Mouse (Mus musculus): ENCODE measurements around the gene Prkn.
A peak's percentile ranks its signal among the peaks of the same experiment; 100 is the strongest.

Prkn gene

GRCm38 (mm10) chr17:11912872-11913365 is 1072.7 kb downstream of the Prkn start:
- DNase-seq (ENCODE audit: low spot score in 2 of 2): peak in 1 of 2 experiments; percentile 40

- DNase-seq (ENCODE audit: low spot score in 2 of 2): no peak
Observed at GRCm38 (mm10) chr17:11913620-11914019, 1073.4 kb downstream of the Prkn start.

GRCm38 (mm10) chr17:11914451-11914850 is 1074.3 kb downstream of the Prkn start:
- no peak for DNase-seq (ENCODE audit: low spot score in 2 of 2)

- peak in 1 of 2 experiments; percentile 42 for DNase-seq (ENCODE audit: low spot score in 2 of 2)
Observed at GRCm38 (mm10) chr17:11918123-11918801, 1078.1 kb downstream of the Prkn start.

- no peak for DNase-seq (ENCODE audit: low spot score in 2 of 2)
Observed at GRCm38 (mm10) chr17:11919581-11919980, 1079.4 kb downstream of the Prkn start.

DNA sequence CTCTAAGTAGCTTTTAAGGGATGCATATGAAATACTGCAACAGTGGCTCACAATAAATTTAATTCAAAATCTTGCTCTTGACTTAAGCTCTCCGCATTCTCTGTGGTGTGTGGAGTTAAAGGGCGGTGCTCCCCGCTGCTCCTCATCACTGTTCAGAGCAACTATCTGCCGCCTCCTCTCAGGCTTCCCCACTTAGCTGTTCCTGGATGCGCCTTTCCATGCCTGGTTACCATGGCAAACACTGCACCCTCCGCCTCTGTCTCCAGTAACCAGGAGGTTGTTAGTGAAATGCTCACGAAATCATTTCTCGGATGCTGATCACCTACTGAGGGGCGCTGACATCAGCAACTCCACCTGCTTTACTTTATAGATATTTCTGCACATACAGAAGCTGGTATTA is 1080.8 kb downstream of the Prkn start:
- DNase-seq (ENCODE audit: low spot score in 2 of 2): peak; percentile 62 to 73

- no peak for DNase-seq (ENCODE audit: low spot score in 2 of 2)
Observed at GRCm38 (mm10) chr17:11923989-11924388, 1083.8 kb downstream of the Prkn start.

DNA sequence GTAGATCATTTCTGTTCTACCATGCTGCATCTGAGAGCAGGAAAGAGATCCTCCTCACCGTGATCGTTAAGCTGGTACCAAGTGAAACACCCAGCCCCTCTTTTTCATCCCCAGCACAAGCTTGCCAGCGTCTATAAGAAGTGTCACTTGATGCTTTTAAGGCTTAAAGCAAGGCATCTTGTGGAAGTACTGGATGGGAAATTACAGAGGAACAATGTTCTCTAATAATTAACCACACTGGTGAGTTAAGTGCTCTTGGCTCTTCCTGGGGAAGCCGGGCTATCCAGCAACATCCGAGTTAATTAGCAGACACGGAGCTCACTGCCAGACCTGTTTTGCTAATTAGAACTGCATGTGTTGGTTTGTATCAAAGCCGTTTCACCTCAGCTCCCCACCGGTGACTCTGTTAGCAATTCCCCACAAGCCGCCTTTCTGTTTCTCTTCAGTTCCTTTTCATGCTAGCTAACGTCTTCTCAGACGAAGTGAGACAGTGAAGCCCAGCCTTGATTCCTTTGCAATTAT is 1086.7 kb downstream of the Prkn start:
- no peak for DNase-seq (ENCODE audit: low spot score in 2 of 2)

GRCm38 (mm10) chr17:11931641-11932040 is 1091.5 kb downstream of the Prkn start:
- no peak for DNase-seq (ENCODE audit: low spot score in 2 of 2)

DNA sequence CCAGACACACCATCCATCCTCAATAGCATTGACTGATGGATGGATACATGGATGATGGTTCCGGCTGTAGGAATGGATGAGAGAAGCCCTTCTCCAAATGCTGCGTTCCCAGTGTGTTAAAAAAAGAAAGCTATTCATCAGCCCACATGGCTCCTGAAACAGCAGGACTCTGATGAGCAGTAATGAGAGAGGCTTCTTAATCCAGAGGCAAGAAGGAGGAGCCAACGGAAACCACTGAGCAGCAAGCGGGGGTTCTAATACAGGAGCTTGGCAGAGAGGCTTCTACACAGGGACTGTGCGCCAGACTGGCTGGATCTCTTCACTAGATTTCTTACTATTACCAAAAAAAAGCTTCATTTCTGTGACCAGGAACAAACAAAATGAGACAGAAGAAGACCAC is 1093.6 kb downstream of the Prkn start:
- DNase-seq (ENCODE audit: low spot score in 2 of 2): peak; percentile 34 to 39

DNA sequence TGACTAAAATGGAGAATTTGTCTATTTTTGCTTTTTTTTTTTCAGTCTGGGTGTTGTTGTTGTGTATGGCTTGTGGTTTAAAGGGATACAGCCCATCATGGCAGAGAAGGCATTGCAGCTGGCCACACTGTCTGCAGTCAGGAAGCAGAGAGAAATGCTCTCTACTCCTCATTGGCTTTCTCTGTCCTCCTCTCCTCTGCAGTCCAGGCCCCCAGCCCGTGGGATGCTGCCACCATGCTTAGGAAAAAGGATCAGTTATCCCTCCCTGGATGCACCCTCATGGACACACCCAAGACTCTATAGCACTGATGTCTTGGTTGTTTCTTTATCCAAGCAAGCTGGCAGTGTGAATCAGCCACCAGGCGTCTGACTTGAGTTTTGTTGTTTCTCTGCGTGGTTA is 1107.3 kb downstream of the Prkn start:
- DNase-seq (ENCODE audit: low spot score in 2 of 2): no peak

DNA sequence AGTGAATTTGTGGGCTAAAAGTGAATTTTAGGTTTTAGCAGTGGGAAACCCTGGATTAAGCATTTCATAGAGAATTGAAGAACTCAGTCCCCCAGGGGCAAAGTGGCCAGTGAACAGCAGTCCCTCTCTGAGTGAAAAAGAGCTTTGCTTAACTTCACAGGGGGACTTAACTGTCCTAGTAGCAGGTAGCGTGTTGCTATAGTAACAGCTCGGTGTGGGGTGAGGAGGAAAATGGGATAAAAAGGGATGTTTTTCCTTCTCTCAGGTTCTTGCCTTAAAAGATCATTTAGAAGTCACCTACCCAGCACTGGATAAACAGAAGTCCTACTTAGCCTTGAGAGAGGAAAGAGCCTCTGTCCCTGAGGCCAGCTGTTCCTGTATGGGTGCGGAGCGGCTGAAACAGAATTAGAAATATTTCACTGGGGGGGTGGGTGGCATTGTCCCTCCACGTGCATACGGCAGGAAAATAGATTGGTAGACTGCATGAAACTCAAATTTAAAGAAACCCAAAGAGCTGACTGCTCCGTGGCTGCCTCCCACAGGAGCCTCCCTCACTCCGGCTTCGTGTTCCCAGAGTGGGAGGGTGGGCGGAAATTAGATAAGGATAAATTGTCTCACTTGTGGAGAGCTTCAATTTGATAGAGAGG is 1109.5 kb downstream of the Prkn start:
- peak; percentile 42 to 61 for DNase-seq (ENCODE audit: low spot score in 2 of 2)

DNA sequence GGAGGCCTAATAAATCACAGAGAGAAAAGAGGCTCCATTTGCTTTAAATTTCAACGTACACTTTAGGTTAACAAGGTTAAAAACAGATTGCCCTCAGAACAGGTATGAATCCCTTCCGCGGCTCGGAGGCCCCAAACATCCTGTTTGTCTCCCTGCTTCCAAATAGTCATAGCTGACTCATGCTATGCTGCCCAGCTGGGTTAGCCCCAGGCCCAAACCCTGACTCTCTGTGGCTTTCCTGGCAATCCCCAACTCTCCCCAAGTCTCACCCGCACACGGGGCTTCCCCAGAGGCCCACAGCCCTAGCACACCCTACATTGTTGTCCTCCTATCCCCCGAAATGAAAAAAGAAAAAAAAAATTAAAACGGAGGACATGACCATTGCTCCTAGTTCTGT is 1110.0 kb downstream of the Prkn start:
- DNase-seq (ENCODE audit: low spot score in 2 of 2): no peak

- no peak for DNase-seq (ENCODE audit: low spot score in 2 of 2)
Observed at GRCm38 (mm10) chr17:11955317-11955716, 1115.1 kb downstream of the Prkn start.

- DNase-seq (ENCODE audit: low spot score in 2 of 2): no peak
Observed at GRCm38 (mm10) chr17:11960492-11960891, 1120.3 kb downstream of the Prkn start.

GRCm38 (mm10) chr17:11962808-11963207 is 1122.6 kb downstream of the Prkn start:
- DNase-seq (ENCODE audit: low spot score in 2 of 2): peak in 1 of 2 experiments; percentile 69

GRCm38 (mm10) chr17:11970160-11970559 is 1130.0 kb downstream of the Prkn start:
- no peak for DNase-seq (ENCODE audit: low spot score in 2 of 2)

DNA sequence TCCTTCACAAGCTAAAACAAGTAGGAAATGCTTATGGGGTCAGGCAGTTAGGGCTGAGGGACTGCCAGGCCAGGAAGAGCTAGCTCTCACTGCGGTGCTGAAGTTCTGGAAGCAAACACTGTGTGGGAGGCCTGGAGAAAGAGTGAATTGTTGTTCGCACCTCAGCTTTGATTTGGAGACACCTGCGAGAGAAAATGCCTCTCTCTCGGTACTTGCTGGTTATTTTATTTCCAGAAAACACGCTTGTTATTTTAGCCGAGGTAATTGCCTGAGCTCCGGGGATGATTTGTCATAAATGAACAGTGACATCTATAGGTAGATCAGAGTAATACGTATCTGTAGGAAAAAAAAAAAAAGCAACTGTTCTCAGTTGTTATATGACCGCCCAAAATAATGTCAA is 1132.4 kb downstream of the Prkn start:
- peak in 1 of 2 experiments; percentile 55 for DNase-seq (ENCODE audit: low spot score in 2 of 2)

DNA sequence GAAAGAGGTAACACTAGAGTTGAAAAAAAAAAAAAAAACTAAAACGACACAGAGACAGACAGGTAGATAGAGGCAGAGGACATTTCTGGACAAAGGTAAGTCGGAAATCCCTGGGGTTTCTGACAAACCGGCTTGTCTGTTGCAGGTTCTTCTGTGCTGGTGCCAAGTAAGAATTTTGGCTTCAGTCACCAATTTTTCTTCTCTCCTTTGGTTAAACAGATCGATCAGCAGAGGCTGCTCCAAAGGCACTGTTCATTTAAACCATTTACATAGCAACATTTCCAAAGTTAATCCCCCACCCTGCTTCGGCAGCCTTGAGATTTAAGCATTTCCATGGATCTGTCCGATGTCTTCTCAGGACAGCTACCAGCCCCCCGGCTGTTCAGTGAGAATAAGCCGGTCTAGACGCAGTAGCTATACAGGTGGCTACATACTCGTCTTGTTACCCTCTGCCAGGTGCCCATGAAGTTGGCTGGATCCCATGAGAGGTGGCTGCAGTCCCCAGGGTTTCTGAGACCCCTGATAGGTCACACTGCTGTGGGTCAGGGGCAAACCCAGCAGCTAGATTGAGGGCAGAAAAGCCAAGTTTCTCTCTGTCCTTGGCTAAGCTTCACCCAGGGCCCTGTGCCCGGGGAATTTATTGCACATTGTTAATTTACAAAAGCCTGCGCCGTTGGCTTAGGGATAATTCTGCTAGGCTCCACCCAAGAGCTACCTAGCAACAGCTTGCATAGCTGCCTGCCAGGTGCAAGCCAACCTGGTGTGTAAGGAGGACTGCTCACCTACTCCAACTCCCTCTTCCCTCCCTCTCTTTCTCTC is 1133.0 kb downstream of the Prkn start:
- DNase-seq (ENCODE audit: low spot score in 2 of 2): no peak

- peak in 1 of 2 experiments; percentile 63 for DNase-seq (ENCODE audit: low spot score in 2 of 2)
Observed at GRCm38 (mm10) chr17:11975062-11975607, 1135.0 kb downstream of the Prkn start.

GRCm38 (mm10) chr17:11978260-11978821 is 1138.2 kb downstream of the Prkn start:
- DNase-seq (ENCODE audit: low spot score in 2 of 2): no peak

Measured in left cerebral cortex, adult 9 months (tissue).